Mouse (Mus musculus): ENCODE results near the gene Prkar1b.

GRCm38 (mm10) chr5:139189726-139190125 is 39.9 kb upstream of the Prkar1b start:
- TF ChIP-seq POLR2A (IDR thresholded peaks at IDR 0.05; ENCODE audit: extremely low read depth, insufficient read depth, low read length): no peak
- TF ChIP-seq CTCF (IDR thresholded peaks at IDR 0.05; ENCODE audit: low read depth, low read length): no peak

Data from liver, adult 2 months (tissue).